Mouse (Mus musculus): ENCODE measurements around the gene Jrkl. TPM values are rescaled to one million over a fixed set of nuclear protein-coding genes. Genes with fewer than 3 reads are reported as not detected.

Gene Jrkl
- polyA plus RNA-seq, 1 experiment from 2014 or later, result 9.0 TPM

DNA sequence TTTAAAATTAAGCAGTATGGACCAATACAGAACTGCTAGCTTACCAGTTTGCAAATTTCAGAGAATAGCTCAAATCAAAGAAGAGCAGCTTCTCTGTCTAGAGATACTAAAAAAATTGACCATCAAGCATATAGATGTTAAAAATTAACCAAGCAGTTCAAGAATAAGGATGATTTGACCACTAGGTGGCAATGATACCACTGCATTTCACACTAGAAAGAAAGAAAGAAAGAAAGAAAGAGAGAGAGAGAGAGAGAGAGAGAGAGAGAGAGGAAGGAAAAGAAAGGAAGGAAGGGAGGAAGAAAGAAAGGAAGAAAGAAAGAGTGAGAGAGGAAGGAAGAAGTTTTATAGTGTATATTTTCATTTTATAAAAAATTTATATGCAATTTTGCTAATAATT lies 3.3 kb downstream of the Jrkl start:
- no peak for ATAC-seq
- H3K9me3 ChIP-seq (replicated peaks; ENCODE audit: control insufficient read depth, low read length), result no peaks in the 10 kb centered on the region
- H3K36me3 ChIP-seq (ENCODE audit: control insufficient read depth, insufficient read depth, low read length), result no peaks in the 10 kb centered on the region
- H3K27me3 ChIP-seq (replicated peaks; ENCODE audit: control insufficient read depth, insufficient read depth, low read length), result no peaks in the 10 kb centered on the region
- H3K4me1 ChIP-seq (ENCODE audit: control insufficient read depth, insufficient read depth, low read length), result peaks cover 12% of the 10 kb centered on the region
- no peak overlapping the region for H3K9ac ChIP-seq (ENCODE audit: low read length)
- H3K4me2 ChIP-seq (ENCODE audit: low read length), result no peak overlapping the region
- no peak overlapping the region for H3K27ac ChIP-seq (ENCODE audit: low read depth, low read length)
- no peak overlapping the region for H3K4me3 ChIP-seq (ENCODE audit: low read depth, low read length)
- DNase-seq (ENCODE audit: low spot score), result peak; percentile 71

DNA sequence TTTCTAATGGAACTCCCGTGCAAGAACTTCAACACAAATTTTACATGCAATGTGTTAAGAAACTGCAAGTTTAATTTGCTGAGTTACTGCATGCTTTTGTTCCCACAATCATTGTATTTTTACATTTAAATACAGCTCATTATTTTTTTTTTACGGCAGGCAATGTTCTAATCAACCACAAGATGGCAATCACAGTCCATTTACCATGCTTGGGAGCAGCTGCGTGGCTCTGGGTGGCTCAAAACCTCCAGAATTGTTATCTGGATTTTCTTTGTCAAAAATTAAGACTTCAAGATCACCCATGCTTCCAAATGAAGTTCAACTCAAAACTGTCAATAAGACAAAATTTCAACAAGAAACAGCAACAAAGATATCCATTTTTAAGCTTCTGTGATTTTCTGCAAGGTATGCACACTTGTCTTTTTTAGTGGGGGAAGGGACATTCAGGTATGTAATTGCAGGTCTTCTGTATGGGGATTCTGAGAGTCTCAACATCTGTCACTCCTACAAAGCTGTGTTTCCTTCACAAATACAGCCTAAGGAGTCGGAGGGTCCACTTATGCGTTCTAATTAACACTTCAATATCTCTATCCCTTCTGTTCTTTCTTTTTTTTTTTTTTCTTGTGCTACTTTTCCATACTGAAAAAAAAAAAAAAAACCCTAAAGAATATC lies 13.9 kb downstream of the Jrkl start:
- WGBS, result 17% methylated on average over 5 of the region's 5 CpGs
- ATAC-seq (peak; percentile 86), DNase-seq (ENCODE audit: low spot score) (peak; percentile 84)
- Histone ChIP-seq H3K27ac (ENCODE audit: low read depth, low read length) (no peak overlapping the region), H3K9me3 (replicated peaks; ENCODE audit: control insufficient read depth, low read length) (no peaks in the 10 kb centered on the region), H3K9ac (ENCODE audit: low read length) (no peak overlapping the region), H3K36me3 (ENCODE audit: control insufficient read depth, insufficient read depth, low read length) (no peaks in the 10 kb centered on the region), H3K27me3 (replicated peaks; ENCODE audit: control insufficient read depth, insufficient read depth, low read length) (no peaks in the 10 kb centered on the region), H3K4me1 (ENCODE audit: control insufficient read depth, insufficient read depth, low read length) (no peaks in the 10 kb centered on the region), H3K4me2 (ENCODE audit: low read length) (no peak overlapping the region), H3K4me3 (ENCODE audit: low read depth, low read length) (no peak overlapping the region)

DNA sequence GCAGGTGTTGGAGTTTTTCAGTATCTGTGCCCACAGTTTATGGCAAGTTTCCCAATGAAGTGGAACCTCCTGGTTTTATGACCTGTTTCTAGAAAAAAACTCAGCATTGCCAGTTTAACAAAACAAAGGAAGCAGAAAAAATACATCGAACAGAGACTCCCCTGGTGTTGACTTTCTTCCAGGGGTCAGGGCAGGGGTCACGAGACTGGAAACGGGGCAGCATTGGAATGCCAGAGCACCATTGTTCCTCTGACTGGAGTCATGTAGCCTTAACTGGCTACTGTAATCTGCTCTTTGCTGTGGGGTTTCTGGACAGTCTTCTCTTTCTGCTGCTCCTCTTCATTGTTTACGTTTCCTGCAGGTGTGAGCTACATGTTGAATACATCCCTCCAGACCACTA lies 15.1 kb downstream of the Jrkl start:
- Histone ChIP-seq H3K27ac (ENCODE audit: low read depth, low read length) (no peak overlapping the region), H3K4me3 (ENCODE audit: low read depth, low read length) (no peak overlapping the region), H3K4me1 (ENCODE audit: control insufficient read depth, insufficient read depth, low read length) (no peaks in the 10 kb centered on the region), H3K27me3 (replicated peaks; ENCODE audit: control insufficient read depth, insufficient read depth, low read length) (no peaks in the 10 kb centered on the region), H3K9ac (ENCODE audit: low read length) (no peak overlapping the region), H3K4me2 (ENCODE audit: low read length) (no peak overlapping the region), H3K36me3 (ENCODE audit: control insufficient read depth, insufficient read depth, low read length) (no peaks in the 10 kb centered on the region), H3K9me3 (replicated peaks; ENCODE audit: control insufficient read depth, low read length) (no peaks in the 10 kb centered on the region)
- WGBS, result 25% methylated on average over 4 of the region's 4 CpGs
- ATAC-seq, result no peak
- DNase-seq (ENCODE audit: low spot score), result no peak

DNA sequence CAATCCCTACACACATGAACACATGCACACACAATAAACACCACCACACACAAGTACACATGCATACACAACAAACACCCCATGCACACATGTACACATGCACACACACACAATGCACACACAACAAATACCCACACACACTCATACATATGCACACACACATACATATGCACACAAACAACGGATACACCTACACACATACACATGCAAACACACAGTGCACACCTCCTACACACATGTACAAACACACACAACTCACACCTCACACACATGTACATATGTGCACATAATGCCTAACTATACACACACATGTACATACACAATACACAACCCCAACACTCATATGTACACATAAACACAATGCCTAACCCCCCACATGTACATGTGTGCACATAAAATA lies 19.8 kb downstream of the Jrkl start:
- 76% methylated on average over 1 of the region's 1 CpGs for WGBS

DNA sequence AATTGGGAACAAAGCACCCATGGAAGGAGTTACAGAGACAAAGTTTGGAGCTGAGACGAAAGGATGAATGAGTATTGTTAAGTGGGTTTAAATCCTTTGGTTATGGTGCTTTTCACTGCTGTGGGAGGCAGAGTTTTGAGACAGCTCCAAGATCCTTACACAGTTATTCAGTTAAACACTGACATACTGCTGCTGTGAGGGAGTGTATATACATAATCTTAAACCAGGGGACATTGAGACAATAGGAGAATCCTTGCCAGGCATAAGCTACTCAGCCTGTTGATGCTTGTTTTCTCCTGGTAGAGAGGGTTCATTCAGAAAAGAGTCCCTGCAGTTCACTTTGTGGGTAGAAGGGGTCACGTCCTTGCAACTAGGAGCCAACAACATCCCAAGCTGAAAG lies 39.3 kb downstream of the Jrkl start:
- DNase-seq (ENCODE audit: low spot score), result no peak
- no peak for ATAC-seq
- H3K4me3 ChIP-seq (ENCODE audit: low read depth, low read length), result no peak overlapping the region
- H3K9me3 ChIP-seq (replicated peaks; ENCODE audit: control insufficient read depth, low read length), result no peaks in the 10 kb centered on the region
- no peak overlapping the region for H3K9ac ChIP-seq (ENCODE audit: low read length)
- WGBS, result 41% methylated on average over 2 of the region's 2 CpGs
- no peaks in the 10 kb centered on the region for H3K27me3 ChIP-seq (replicated peaks; ENCODE audit: control insufficient read depth, insufficient read depth, low read length)
- H3K36me3 ChIP-seq (ENCODE audit: control insufficient read depth, insufficient read depth, low read length), result no peaks in the 10 kb centered on the region
- no peak overlapping the region for H3K4me2 ChIP-seq (ENCODE audit: low read length)
- H3K4me1 ChIP-seq (ENCODE audit: control insufficient read depth, insufficient read depth, low read length), result no peaks in the 10 kb centered on the region
- no peak overlapping the region for H3K27ac ChIP-seq (ENCODE audit: low read depth, low read length)

More for the DNA sequence above, 19.8 kb downstream of the Jrkl start:
- H3K9me3 ChIP-seq (replicated peaks; ENCODE audit: control insufficient read depth, low read length), result no peaks in the 10 kb centered on the region
- H3K4me3 ChIP-seq (ENCODE audit: low read depth, low read length), result no peak overlapping the region
- no peaks in the 10 kb centered on the region for H3K36me3 ChIP-seq (ENCODE audit: control insufficient read depth, insufficient read depth, low read length)
- DNase-seq (ENCODE audit: low spot score), result no peak
- no peak overlapping the region for H3K4me2 ChIP-seq (ENCODE audit: low read length)
- no peaks in the 10 kb centered on the region for H3K27me3 ChIP-seq (replicated peaks; ENCODE audit: control insufficient read depth, insufficient read depth, low read length)
- no peak overlapping the region for H3K27ac ChIP-seq (ENCODE audit: low read depth, low read length)
- H3K9ac ChIP-seq (ENCODE audit: low read length), result no peak overlapping the region
- no peaks in the 10 kb centered on the region for H3K4me1 ChIP-seq (ENCODE audit: control insufficient read depth, insufficient read depth, low read length)
- ATAC-seq, result no peak

DNA sequence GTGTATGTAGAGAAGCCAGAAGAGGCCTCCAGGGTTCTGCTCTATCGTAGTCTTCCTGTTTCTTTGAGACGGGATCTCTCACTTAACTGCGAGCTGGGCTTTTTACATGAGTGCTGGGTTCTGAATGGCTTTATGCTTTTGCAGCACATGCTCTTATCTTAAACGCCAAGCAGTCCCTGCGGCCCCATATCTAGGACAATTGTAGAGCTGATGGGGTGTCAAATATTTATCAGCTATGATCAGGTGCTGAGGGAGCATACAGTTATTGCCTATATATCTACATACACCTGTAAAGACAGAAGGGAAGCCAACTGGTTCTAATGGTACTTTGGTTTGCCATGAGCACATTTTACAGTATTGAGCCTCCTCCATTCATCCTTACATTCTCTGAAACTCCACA lies 41.9 kb downstream of the Jrkl start:
- ATAC-seq (no peak), DNase-seq (ENCODE audit: low spot score) (no peak)
- no peaks in the 10 kb centered on the region for H3K36me3 ChIP-seq (ENCODE audit: control insufficient read depth, insufficient read depth, low read length)
- no peak overlapping the region for H3K4me3 ChIP-seq (ENCODE audit: low read depth, low read length)
- no peaks in the 10 kb centered on the region for H3K9me3 ChIP-seq (replicated peaks; ENCODE audit: control insufficient read depth, low read length)
- H3K9ac ChIP-seq (ENCODE audit: low read length), result no peak overlapping the region
- H3K4me1 ChIP-seq (ENCODE audit: control insufficient read depth, insufficient read depth, low read length), result no peaks in the 10 kb centered on the region
- 91% methylated on average over 5 of the region's 5 CpGs for WGBS
- H3K27me3 ChIP-seq (replicated peaks; ENCODE audit: control insufficient read depth, insufficient read depth, low read length), result no peaks in the 10 kb centered on the region
- H3K27ac ChIP-seq (ENCODE audit: low read depth, low read length), result no peak overlapping the region
- no peak overlapping the region for H3K4me2 ChIP-seq (ENCODE audit: low read length)

DNA sequence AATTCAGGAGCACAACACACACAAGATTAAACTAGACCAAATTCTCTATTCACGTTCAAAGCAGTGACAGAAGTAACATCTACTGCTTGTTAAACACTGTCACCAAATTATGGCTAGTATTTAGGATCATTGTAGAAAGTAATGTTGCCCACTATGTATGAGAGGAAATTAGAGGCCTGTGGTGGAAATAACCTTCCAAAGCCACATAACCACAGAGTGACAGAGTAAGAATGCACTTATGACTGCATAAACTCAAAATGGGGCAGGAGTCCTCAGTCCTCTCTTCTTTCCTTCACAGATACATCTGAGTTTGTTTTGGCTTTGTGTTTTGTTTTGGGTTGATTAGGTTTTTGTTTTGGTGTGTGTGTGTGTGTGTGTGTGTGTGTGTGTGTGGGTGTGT lies 42.5 kb downstream of the Jrkl start:
- H3K9me3 ChIP-seq (replicated peaks; ENCODE audit: control insufficient read depth, low read length), result no peaks in the 10 kb centered on the region
- H3K4me1 ChIP-seq (ENCODE audit: control insufficient read depth, insufficient read depth, low read length), result no peaks in the 10 kb centered on the region
- H3K36me3 ChIP-seq (ENCODE audit: control insufficient read depth, insufficient read depth, low read length), result no peaks in the 10 kb centered on the region
- no peak overlapping the region for H3K4me3 ChIP-seq (ENCODE audit: low read depth, low read length)
- H3K9ac ChIP-seq (ENCODE audit: low read length), result no peak overlapping the region
- no peak for DNase-seq (ENCODE audit: low spot score)
- no peak overlapping the region for H3K27ac ChIP-seq (ENCODE audit: low read depth, low read length)
- ATAC-seq, result no peak
- no peaks in the 10 kb centered on the region for H3K27me3 ChIP-seq (replicated peaks; ENCODE audit: control insufficient read depth, insufficient read depth, low read length)
- 90% methylated on average over 1 of the region's 1 CpGs for WGBS
- H3K4me2 ChIP-seq (ENCODE audit: low read length), result no peak overlapping the region

DNA sequence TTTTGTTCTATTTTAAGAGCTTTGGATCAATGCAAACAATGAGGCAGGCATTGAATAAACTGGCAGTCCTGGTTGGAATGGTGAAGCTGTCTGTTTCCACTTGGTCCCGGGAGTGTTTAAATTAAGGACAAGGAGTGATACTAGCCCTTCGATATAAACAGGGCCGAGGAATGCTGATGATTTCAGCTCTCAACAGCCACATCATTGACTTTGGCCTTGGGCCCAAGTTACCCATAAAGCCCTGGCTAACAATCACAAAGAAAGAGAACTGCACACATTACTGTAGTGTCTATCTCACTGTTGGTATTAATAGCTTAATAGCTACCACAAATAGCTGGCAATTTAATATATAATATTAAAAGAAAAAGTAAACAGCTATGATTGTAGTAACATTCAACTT lies 45.5 kb downstream of the Jrkl start:
- Histone ChIP-seq H3K9ac (ENCODE audit: low read length) (no peak overlapping the region), H3K9me3 (replicated peaks; ENCODE audit: control insufficient read depth, low read length) (no peaks in the 10 kb centered on the region), H3K36me3 (ENCODE audit: control insufficient read depth, insufficient read depth, low read length) (no peaks in the 10 kb centered on the region), H3K4me3 (ENCODE audit: low read depth, low read length) (no peak overlapping the region), H3K4me2 (ENCODE audit: low read length) (no peak overlapping the region), H3K4me1 (ENCODE audit: control insufficient read depth, insufficient read depth, low read length) (no peaks in the 10 kb centered on the region), H3K27me3 (replicated peaks; ENCODE audit: control insufficient read depth, insufficient read depth, low read length) (no peaks in the 10 kb centered on the region), H3K27ac (ENCODE audit: low read depth, low read length) (no peak overlapping the region)
- no peak for ATAC-seq
- WGBS, result 72% methylated on average over 3 of the region's 3 CpGs
- no peak for DNase-seq (ENCODE audit: low spot score)

DNA sequence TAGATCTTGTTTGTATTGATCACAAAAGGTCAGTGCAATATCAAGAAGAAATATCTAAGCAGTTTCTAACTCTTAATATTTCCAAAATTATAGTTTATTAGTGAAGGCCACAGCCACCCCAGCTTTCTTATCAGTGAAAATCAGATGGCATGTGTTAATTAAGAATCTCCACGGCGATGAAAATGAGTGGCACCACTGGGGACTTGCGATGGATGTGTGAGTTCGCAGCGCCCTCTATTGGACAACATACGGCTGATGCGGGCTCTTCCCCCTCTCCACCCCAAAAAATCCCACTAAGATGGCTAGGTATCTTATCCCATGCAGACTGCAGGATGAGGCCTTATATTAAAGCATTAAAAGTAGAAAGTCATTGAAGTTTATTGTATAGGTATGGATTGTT lies 49.9 kb downstream of the Jrkl start:
- no peaks in the 10 kb centered on the region for H3K4me1 ChIP-seq (ENCODE audit: control insufficient read depth, insufficient read depth, low read length)
- ATAC-seq (peak; percentile 82), DNase-seq (ENCODE audit: low spot score) (peak; percentile 76)
- no peak overlapping the region for H3K9ac ChIP-seq (ENCODE audit: low read length)
- WGBS, result 5% methylated on average over 7 of the region's 7 CpGs
- no peak overlapping the region for H3K4me3 ChIP-seq (ENCODE audit: low read depth, low read length)
- H3K4me2 ChIP-seq (ENCODE audit: low read length), result no peak overlapping the region
- H3K27ac ChIP-seq (ENCODE audit: low read depth, low read length), result no peak overlapping the region
- no peaks in the 10 kb centered on the region for H3K36me3 ChIP-seq (ENCODE audit: control insufficient read depth, insufficient read depth, low read length)
- no peaks in the 10 kb centered on the region for H3K27me3 ChIP-seq (replicated peaks; ENCODE audit: control insufficient read depth, insufficient read depth, low read length)
- H3K9me3 ChIP-seq (replicated peaks; ENCODE audit: control insufficient read depth, low read length), result no peaks in the 10 kb centered on the region

All from forebrain, embryonic 14.5 days (tissue).